Mouse (Mus musculus) CH12.LX (cell line): ENCODE data around the gene Trp63. TPM values are rescaled to one million over a fixed set of nuclear protein-coding genes. Genes with fewer than 3 reads are reported as not detected.

ENCODE experiments used
- DNase-seq: peaks from one replicate; pipeline ENCODE4 v3.0.0-alpha.2; 2013; ENCODE audit errors: extremely low read depth
- H3K27ac ChIP-seq: 2 replicates; pipeline ENCODE4 v1.5.1; 2012; ENCODE audit warnings: low read depth, mild to moderate bottlenecking, control low read depth, moderate library complexity; ENCODE audit not compliant: insufficient read depth
- H3K27me3 ChIP-seq: replicated peaks from 2 replicates; pipeline ENCODE3; 2012; ENCODE audit warnings: inconsistent platforms
- H3K36me3 ChIP-seq, 2 experiments: replicated peaks in 1 of 2; 2 replicates each; pipeline versions ENCODE3 to v1.6.1; 2012; ENCODE audit warnings: inconsistent platforms in 1 of 2, low read length in 1 of 2, mild to moderate bottlenecking in 1 of 2, mixed read lengths in 1 of 2, moderate library complexity in 1 of 2; ENCODE audit not compliant: control insufficient read depth in 1 of 2, insufficient read depth in 1 of 2
- H3K4me1 ChIP-seq, 2 experiments: 2 replicates each; pipeline ENCODE4 v1.6.1; 2012; ENCODE audit warnings: inconsistent platforms in 1 of 2, moderate library complexity in 1 of 2; ENCODE audit not compliant: insufficient read depth in 2 of 2, control insufficient read depth in 1 of 2
- H3K4me2 ChIP-seq: 2 replicates; pipeline ENCODE4 v1.6.1; 2012; ENCODE audit warnings: low read depth, mild to moderate bottlenecking, control low read depth; ENCODE audit not compliant: poor library complexity, insufficient read depth, severe bottlenecking
- H3K4me3 ChIP-seq, 3 experiments: fragments of 150-350 bp in 1 of 3; sonication (generic) in 1 of 3; replicated peaks in 1 of 3; 2 replicates each; pipeline versions ENCODE3 to v1.5.1; 2011 to 2012; ENCODE audit warnings: low read depth in 2 of 3, low read length in 2 of 3, mild to moderate bottlenecking in 2 of 3, moderate library complexity in 2 of 3, control low read depth in 1 of 3, improper control_type of control experiment in 1 of 3, inconsistent platforms in 1 of 3, mixed read lengths in 1 of 3; ENCODE audit not compliant: poor library complexity in 1 of 3
- H3K79me2 ChIP-seq: replicated peaks from 2 replicates; pipeline ENCODE4 v1.6.1; 2012; ENCODE audit warnings: mild to moderate bottlenecking, moderate library complexity; ENCODE audit not compliant: control insufficient read depth, poor library complexity, insufficient read depth, severe bottlenecking; ENCODE audit errors: extremely low read depth
- H3K9ac ChIP-seq: 2 replicates; pipeline ENCODE4 v1.6.1; 2012; ENCODE audit warnings: low read depth, mild to moderate bottlenecking, control low read depth, moderate library complexity; ENCODE audit not compliant: insufficient read depth
- H3K9me3 ChIP-seq: replicated peaks from 2 replicates; pipeline ENCODE3; 2012; ENCODE audit warnings: low read length, inconsistent platforms, mixed read lengths
- CHD1 ChIP-seq: IDR thresholded peaks from 2 replicates; pipeline ENCODE4 v1.6.1; 2012; ENCODE audit warnings: low read depth, low read length, improper control_type of control experiment, inconsistent platforms
- CHD2 ChIP-seq: IDR thresholded peaks from 2 replicates; pipeline ENCODE4 v1.6.1; 2011; ENCODE audit warnings: low read length, improper control_type of control experiment
- E2F4 ChIP-seq: IDR thresholded peaks from 2 replicates; pipeline ENCODE4 v1.6.1; 2011; ENCODE audit warnings: low read depth, low read length, improper control_type of control experiment; ENCODE audit not compliant: insufficient replicate concordance
- ETS1 ChIP-seq: conservative IDR thresholded peaks from 2 replicates; pipeline ENCODE4 v1.6.1; 2012; ENCODE audit warnings: low read depth, mild to moderate bottlenecking, inconsistent platforms, low read length, improper control_type of control experiment, moderate library complexity
- GABPA ChIP-seq: IDR thresholded peaks from 2 replicates; pipeline ENCODE4 v1.6.1; 2012; ENCODE audit warnings: low read depth, low read length, improper control_type of control experiment, inconsistent platforms; ENCODE audit not compliant: insufficient replicate concordance
- HCFC1 ChIP-seq: IDR thresholded peaks from 2 replicates; pipeline ENCODE4 v1.6.1; 2012; ENCODE audit warnings: low read depth, mild to moderate bottlenecking, inconsistent platforms, low read length, improper control_type of control experiment
- IRF4 ChIP-seq: IDR thresholded peaks from 2 replicates; pipeline ENCODE4 v1.6.1; 2014; ENCODE audit warnings: low read depth, mild to moderate bottlenecking, inconsistent platforms, low read length, improper control_type of control experiment
- JUND ChIP-seq: conservative IDR thresholded peaks from 2 replicates; pipeline ENCODE4 v1.6.1; 2011; ENCODE audit warnings: low read depth, low read length, improper control_type of control experiment
- KAT2A ChIP-seq: IDR thresholded peaks from 2 replicates; pipeline ENCODE4 v1.6.1; 2012; ENCODE audit warnings: low read length, improper control_type of control experiment, inconsistent platforms; ENCODE audit not compliant: insufficient replicate concordance
- MAFK ChIP-seq: IDR thresholded peaks from 2 replicates; pipeline ENCODE4 v1.6.1; 2011; ENCODE audit warnings: low read length, improper control_type of control experiment; ENCODE audit not compliant: insufficient replicate concordance
- MAZ ChIP-seq: IDR thresholded peaks from 2 replicates; pipeline ENCODE4 v1.6.1; 2012; ENCODE audit warnings: low read depth, mild to moderate bottlenecking, inconsistent platforms, low read length, improper control_type of control experiment, moderate library complexity
- MYC ChIP-seq: IDR thresholded peaks from 2 replicates; pipeline ENCODE4 v1.6.1; 2011; ENCODE audit warnings: low read depth, mild to moderate bottlenecking, improper control_type of control experiment, low read length
- PAX5 ChIP-seq: IDR thresholded peaks from 2 replicates; pipeline ENCODE4 v1.6.1; 2012; ENCODE audit warnings: low read length, inconsistent platforms, mixed read lengths
- POLR2A ChIP-seq: IDR thresholded peaks from 2 replicates; pipeline ENCODE4 v1.6.1; 2011; ENCODE audit warnings: low read depth, mild to moderate bottlenecking, improper control_type of control experiment, low read length
- RAD21 ChIP-seq: IDR thresholded peaks from 2 replicates; pipeline ENCODE4 v1.6.1; 2011; ENCODE audit warnings: low read depth, mild to moderate bottlenecking, low read length, improper control_type of control experiment, moderate library complexity
- RCOR1 ChIP-seq: conservative IDR thresholded peaks from 2 replicates; pipeline ENCODE4 v1.6.1; 2012; ENCODE audit warnings: low read depth, mild to moderate bottlenecking, inconsistent platforms, low read length, improper control_type of control experiment
- SIN3A ChIP-seq: IDR thresholded peaks from 2 replicates; pipeline ENCODE4 v1.6.1; 2012; ENCODE audit warnings: low read length, improper control_type of control experiment, inconsistent platforms
- SMC3 ChIP-seq: IDR thresholded peaks from 2 replicates; pipeline ENCODE4 v1.6.1; 2011; ENCODE audit warnings: low read depth, low read length, improper control_type of control experiment
- TCF12 ChIP-seq: IDR thresholded peaks from 2 replicates; pipeline ENCODE4 v1.6.1; 2014; ENCODE audit warnings: low read depth, mild to moderate bottlenecking, inconsistent platforms, low read length, improper control_type of control experiment
- USF1 ChIP-seq: IDR thresholded peaks from 2 replicates; pipeline ENCODE4 v1.6.1; 2014; ENCODE audit warnings: low read depth, mild to moderate bottlenecking, inconsistent platforms, low read length, improper control_type of control experiment
- USF2 ChIP-seq: conservative IDR thresholded peaks from 2 replicates; pipeline ENCODE4 v1.6.1; 2011; ENCODE audit warnings: low read depth, low read length, improper control_type of control experiment
- ZC3H11A ChIP-seq: IDR thresholded peaks from 2 replicates; pipeline ENCODE4 v1.6.1; 2012; ENCODE audit warnings: low read depth, mild to moderate bottlenecking, inconsistent platforms, low read length, improper control_type of control experiment
- ZMIZ1 ChIP-seq: IDR thresholded peaks from 2 replicates; pipeline ENCODE4 v1.6.1; 2012; ENCODE audit warnings: low read depth, mild to moderate bottlenecking, inconsistent platforms, low read length, improper control_type of control experiment
- ZNF384 ChIP-seq: IDR thresholded peaks from 2 replicates; pipeline ENCODE4 v1.6.1; 2012; ENCODE audit warnings: low read depth, low read length, improper control_type of control experiment, inconsistent platforms
- dilution Hi-C: fragments of 300-500 bp; cut with MboI; formaldehyde crosslinking; loops from 2 replicates; pipeline ENCODE4 v1.14.3; 2020; ENCODE audit warnings: low sequenced_read_pairs; ENCODE audit not compliant: extremely low pct_unique_long_range_greater_than_20kb, extremely low pct_ligation_motif_present
- in situ Hi-C: fragments of 300-500 bp; cut with MboI; formaldehyde crosslinking; loops from 3 replicates; pipeline ENCODE4 v1.14.3; 2019; ENCODE audit warnings: low sequenced_read_pairs, low pct_ligation_motif_present, low pct_unique_long_range_greater_than_20kb, mixed read lengths
- polyA plus RNA-seq: library from polyadenylated mRNA; unstranded; fragments of >175 nt; gene quantifications from 2 replicates; pipeline ENCODE4 v1.2.1, GENCODE M21; 2012; ENCODE audit warnings: low read depth; ENCODE audit not compliant: insufficient read length
- total RNA-seq, 2 experiments: library from RNA; depleted of rRNA; stranded (reverse); fragments of 300-350 nt in 1 of 2; fragments of >200 nt in 1 of 2; gene quantifications; 2 replicates each; pipeline ENCODE4 v1.2.3; 2012 to 2014

Gene Trp63
- total and polyA plus RNA-seq, 3 experiments: 10.5 to 28.0 (median 20.6) TPM

- TF ChIP-seq IRF4 (0 out of 2 replicates have a peak, but pooled peaks have one; percentile 21), HCFC1 (no peak), KAT2A (no peak), ETS1 (no peak), E2F4 (no peak), MAFK (no peak)
Measured at GRCm38 (mm10) chr16:25797732-25798294, 114.2 kb downstream of the Trp63 start (continued).

- Histone ChIP-seq H3K9me3 (no peaks in the 10 kb centered on the region), H3K36me3 (peaks cover 2 to 29% of the 10 kb centered on the region in 2 experiments), H3K4me1 (peaks cover 3 to 59% of the 10 kb centered on the region in 2 experiments; a peak in 3 of 4 replicates), H3K9ac (no peak overlapping the region), H3K27ac (no peak overlapping the region), H3K4me3 (no peak overlapping the region), H3K79me2 (peaks cover 4% of the 10 kb centered on the region; the same call in 1 of the 2 replicates), H3K4me2 (no peak overlapping the region), H3K27me3 (no peaks in the 10 kb centered on the region)
- DNase-seq: no peak
- in situ Hi-C loops: no loop called here
- dilution Hi-C loops: no loop called here
- TF ChIP-seq USF2 (no peak), TCF12 (no peak), ZNF384 (no peak), PAX5 (no peak), JUND (no peak), CHD2 (no peak), USF1 (no peak)
Measured at GRCm38 (mm10) chr16:25799618-25800017, 116.1 kb downstream of the Trp63 start.

- peaks cover 0 to 36% of the 10 kb centered on the region in 2 experiments; a peak in 2 of 4 replicates for H3K4me1 ChIP-seq
- no peak overlapping the region for H3K4me3 ChIP-seq
- H3K4me2 ChIP-seq: no peak overlapping the region
- H3K79me2 ChIP-seq: no peaks in the 10 kb centered on the region
- H3K27me3 ChIP-seq: no peaks in the 10 kb centered on the region
- dilution Hi-C loops: no loop called here
- H3K9ac ChIP-seq: no peak overlapping the region
- H3K27ac ChIP-seq: no peak overlapping the region
- in situ Hi-C loops: no loop called here
- H3K9me3 ChIP-seq: no peaks in the 10 kb centered on the region
- H3K36me3 ChIP-seq: peaks cover 2 to 36% of the 10 kb centered on the region in 2 experiments
- no peak for DNase-seq
- TF ChIP-seq GABPA (no peak), RAD21 (no peak), MYC (no peak), IRF4 (no peak), RCOR1 (no peak), CHD1 (no peak), SMC3 (no peak), ZC3H11A (no peak), E2F4 (no peak), HCFC1 (no peak), JUND (no peak), ZMIZ1 (no peak), KAT2A (no peak), POLR2A (no peak), MAZ (no peak), SIN3A (no peak)
Measured at GRCm38 (mm10) chr16:25804955-25805354, 121.4 kb downstream of the Trp63 start.
